In genomic region chr1:23826887-23827758, GRCm38 (mm10) we compare ENCODE assay signal across 9 mouse cellular contexts.
A peak's percentile ranks its signal among the peaks of the same experiment; 100 is the strongest.
DNase-seq lines count a peak whose midpoint lies in the region; ATAC-seq and TF ChIP-seq lines count a peak whose summit lies in the region.
"Had no signal": no experiment of that assay in that cellular context is flagged by ENCODE, and none has a peak within 500 bp of the region (broad histone marks: within the 10 kb centered on the region; RNA-seq: fewer than 3 reads in every experiment).

No protein-coding gene starts in this region.

- no peak overlapping the region for H3K27ac ChIP-seq in layer of hippocampus, adult 2 months
- H3K27ac ChIP-seq: macrophage had no signal

- DNase-seq in layer of hippocampus, adult 2 months (ENCODE audit: low spot score in 2 of 2), result peak in 1 of 2 experiments; percentile 63
- DNase-seq in layer of hippocampus, adult 8-10 months (ENCODE audit: low spot score in 2 of 2), result no peak
- peak; percentile 74 for DNase-seq in adipocyte (ENCODE audit: low spot score)
- DNase-seq in embryo, embryonic 10 days (ENCODE audit: low spot score), result peak; percentile 82
- peak; percentile 52 to 59 for DNase-seq in kidney, postnatal 4 days
- peak; percentile 78 for DNase-seq in mesoderm, embryonic 11.5 days (ENCODE audit: low read depth, low spot score)
- DNase-seq in spleen, postnatal 4 days (ENCODE audit: low spot score in 2 of 2), result peak; percentile 18 to 68

- H3K4me3 ChIP-seq in layer of hippocampus, adult 2 months, result no peak overlapping the region

- peak; percentile 87 for TF ChIP-seq CTCF in layer of hippocampus, adult 2 months (conservative IDR thresholded peaks at IDR 0.05)

- peak; percentile 77 to 78 for ATAC-seq in hematopoietic stem cell, adult 5-6 weeks (replicated peaks in 1 of 2; ENCODE audit: insufficient read depth in 1 of 2, low FRiP score in 2 of 2, low TSS enrichment in 1 of 2, low read depth in 1 of 2, poor library complexity in 2 of 2, severe bottlenecking in 2 of 2)

Comparison
In these comparisons a context has a peak if more than half of its experiments do, and no peak if none do; other contexts are left out.
1. DNase-seq: peak in adipocyte (single experiment), embryo, embryonic 10 days (single experiment), kidney, postnatal 4 days (2 of 2), mesoderm, embryonic 11.5 days (single experiment) and spleen, postnatal 4 days (2 of 2); none in layer of hippocampus, adult 8-10 months (0 of 2).